Mouse (Mus musculus) ES-E14 (cell line): ENCODE measurements around the gene Sh2d6.

ENCODE experiments used
- CHD2 ChIP-seq: IDR thresholded peaks from 2 replicates; pipeline ENCODE4 v1.6.1; 2014; ENCODE audit warnings: mild to moderate bottlenecking, low read depth, low read length, inconsistent platforms
- HCFC1 ChIP-seq: IDR thresholded peaks from 2 replicates; pipeline ENCODE4 v1.6.1; 2012; ENCODE audit warnings: low read length, inconsistent platforms, borderline replicate concordance; ENCODE audit not compliant: insufficient read depth
- MAFK ChIP-seq: IDR thresholded peaks from 2 replicates; pipeline ENCODE4 v1.6.1; 2014; ENCODE audit warnings: mild to moderate bottlenecking, low read depth, low read length, inconsistent platforms; ENCODE audit not compliant: insufficient read depth
- ZC3H11A ChIP-seq: IDR thresholded peaks from 2 replicates; pipeline ENCODE4 v1.6.1; 2012; ENCODE audit warnings: low read depth, mild to moderate bottlenecking, inconsistent platforms, low read length, borderline replicate concordance
- ZNF384 ChIP-seq: IDR thresholded peaks from 2 replicates; pipeline ENCODE4 v1.6.1; 2012; ENCODE audit warnings: low read depth, low read length, inconsistent platforms

DNA sequence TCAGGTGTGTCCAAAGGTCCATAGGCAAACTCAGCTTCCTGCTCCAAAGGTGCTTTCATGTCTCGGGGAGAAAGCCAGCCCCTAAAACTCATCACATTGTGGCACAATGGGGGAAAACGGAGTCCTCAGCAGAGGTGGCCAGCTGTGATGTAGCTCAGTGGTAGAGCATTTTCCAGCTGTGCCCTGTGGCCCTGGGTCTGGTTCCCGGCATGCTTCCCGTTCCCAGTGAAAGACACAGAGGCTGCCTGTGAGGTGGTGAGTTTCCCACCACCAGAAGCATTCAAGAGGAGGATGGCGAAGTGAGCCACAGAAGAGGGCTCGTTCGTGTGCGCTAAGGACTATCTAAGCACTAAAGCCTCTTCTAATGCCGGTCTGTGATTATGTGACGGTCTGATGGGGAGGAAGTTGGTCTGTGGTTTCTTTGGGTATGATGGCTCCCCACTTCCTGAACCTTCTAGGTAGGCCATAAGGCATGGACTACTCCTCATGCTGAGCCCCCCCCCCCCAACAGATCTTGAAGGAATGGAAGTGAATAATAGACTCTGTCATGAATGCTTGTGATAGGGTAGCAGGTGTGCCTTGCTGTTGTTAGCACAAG lies 29.1 kb upstream of the Sh2d6 start:
- TF ChIP-seq HCFC1 (no peak), ZC3H11A (no peak), MAFK (no peak), ZNF384 (no peak), CHD2 (no peak)
